ENCODE assay signal across 8 mouse cellular contexts in the genomic region with DNA sequence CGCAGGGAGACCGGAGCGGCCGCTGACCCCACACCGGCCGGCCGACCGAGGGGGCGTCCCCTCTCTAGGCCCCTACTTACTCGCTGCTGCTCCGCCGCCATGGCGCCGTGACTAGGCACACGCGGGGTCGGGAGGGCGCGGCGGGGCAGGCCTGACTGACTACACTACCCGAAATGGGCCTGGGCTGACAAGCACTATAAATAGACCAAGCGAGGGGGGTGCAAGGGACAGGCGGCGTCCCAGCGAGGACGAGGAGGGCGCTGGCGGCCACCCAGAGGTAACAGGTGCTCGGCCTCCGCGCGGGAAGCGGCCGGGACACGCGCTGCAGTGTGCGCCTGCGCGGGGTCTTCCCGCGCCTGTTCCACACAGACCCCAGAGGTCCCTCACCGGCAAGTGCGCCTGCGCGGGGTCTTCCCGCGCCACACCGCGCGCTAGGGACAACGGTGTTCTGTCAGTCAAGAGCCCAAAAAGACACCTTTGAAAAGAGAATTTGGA. TPM values are rescaled to one million over a fixed set of nuclear protein-coding genes. Genes with fewer than 3 reads are reported as not detected.
DNase-seq lines count a peak whose midpoint lies in the region; ATAC-seq lines count a peak whose summit lies in the region.

No protein-coding gene starts in this region.

- H3K36me3 ChIP-seq in forebrain, embryonic 15.5 days: no peaks in the 10 kb centered on the region
- no peaks in the 10 kb centered on the region for H3K36me3 ChIP-seq in lung, embryonic 15.5 days

- intact Hi-C loops in heart, postnatal 14 days (cut with DNase I): no loop called here

- peak; percentile 99 for ATAC-seq in forebrain, embryonic 15.5 days (replicated peaks)
- ATAC-seq in lung, embryonic 15.5 days (ENCODE audit: borderline replicate concordance, extremely low read depth, low FRiP score, low TSS enrichment): peak; percentile 82

- H3K4me1 ChIP-seq in forebrain, embryonic 15.5 days: peaks cover 16% of the 10 kb centered on the region; the same call in 1 of the 2 replicates
- peaks cover 16% of the 10 kb centered on the region for H3K4me1 ChIP-seq in lung, embryonic 15.5 days

- no peaks in the 10 kb centered on the region for H3K27me3 ChIP-seq in forebrain, embryonic 15.5 days
- no peaks in the 10 kb centered on the region for H3K27me3 ChIP-seq in lung, embryonic 15.5 days

- WGBS in forebrain, embryonic 15.5 days: under 1% methylated on average over 51 of the region's 51 CpGs
- WGBS in lung, embryonic 15.5 days: under 1% methylated on average over 51 of the region's 51 CpGs

- DNase-seq in Muller cell, postnatal 12 days (ENCODE audit: inconsistent ontology term): peak; percentile 72
- peak; percentile 77 to 88 for DNase-seq in cerebellum, adult 18-20 months
- peak; percentile 79 to 82 for DNase-seq in heart, postnatal 14 days
- peak; percentile 65 to 79 for DNase-seq in kidney, postnatal 4 days
- DNase-seq in retina, adult 2 months (ENCODE audit: low read depth, low spot score): peak; percentile 25
- DNase-seq in thymus, postnatal 25 days: peak; percentile 69

- peak overlapping the region; percentile 61 for H3K9ac ChIP-seq in forebrain, embryonic 15.5 days (replicated peaks)
- peak overlapping the region; percentile 42 for H3K9ac ChIP-seq in lung, embryonic 15.5 days

- peak overlapping the region; percentile 91 for H3K4me2 ChIP-seq in forebrain, embryonic 15.5 days (replicated peaks)
- peak overlapping the region; percentile 86 for H3K4me2 ChIP-seq in lung, embryonic 15.5 days

- H3K27ac ChIP-seq in forebrain, embryonic 15.5 days (replicated peaks): peak overlapping the region; percentile 64
- H3K27ac ChIP-seq in lung, embryonic 15.5 days: peak overlapping the region; percentile 18

- H3K4me3 ChIP-seq in forebrain, embryonic 15.5 days: peak overlapping the region; percentile 52
- peak overlapping the region; percentile 47 for H3K4me3 ChIP-seq in lung, embryonic 15.5 days

- H3K9me3 ChIP-seq in forebrain, embryonic 15.5 days: no peaks in the 10 kb centered on the region
- H3K9me3 ChIP-seq in lung, embryonic 15.5 days: no peaks in the 10 kb centered on the region

RNA-seq across cellular contexts. Expression of a gene that starts 10.4 kb away (rescaled TPM):
- polyA plus RNA-seq in forebrain, embryonic 15.5 days (2015; fragmentation: Nextera tagmentation; extraction: Ambion mirVana): 0.20 TPM in 1 of 2 replicates, not detected in the other
- 10 to 100 TPM; 32.7 to 36.1 TPM for total RNA-seq in heart, postnatal 14 days (2021)
- polyA plus RNA-seq in lung, embryonic 15.5 days (2015; fragmentation: Nextera tagmentation; extraction: Ambion mirVana): 0.54 and 1.4 TPM in 2 replicates

Comparison
In these comparisons a context has a peak if more than half of its experiments do, and no peak if none do; other contexts are left out.
1. Peak in every context shown above with its lines: DNase-seq, ATAC-seq, H3K4me3 ChIP-seq and H3K27ac ChIP-seq.
2. DNase-seq: peak in every context shown above with its lines; median percentile 82 in cerebellum, adult 18-20 months; 80 in heart, postnatal 14 days; 72 in Muller cell, postnatal 12 days; 72 in kidney, postnatal 4 days; 69 in thymus, postnatal 25 days; 25 in retina, adult 2 months.